Mouse (Mus musculus) testis, postnatal 14 days (tissue): Measurements from ENCODE around the gene Traf3ip1.
"Not testable (repeated sequence)": the region's sequence is repeated elsewhere in the genome, so short reads cannot be mapped to it uniquely, and the experiment has no call there.

ENCODE experiments used
- DNase-seq: peaks from one replicate; pipeline ENCODE4 v3.0.0; 2021; ENCODE audit warnings: low spot score

Traf3ip1 gene

GRCm38 (mm10) chr1:91465244-91465643 lies 29.2 kb upstream of the Traf3ip1 start:
- DNase-seq: no peak

- no peak for DNase-seq
Observed at GRCm38 (mm10) chr1:91466186-91466585, 28.3 kb upstream of the Traf3ip1 start.

- no peak for DNase-seq
Observed at GRCm38 (mm10) chr1:91469888-91470419, 24.5 kb upstream of the Traf3ip1 start.

- DNase-seq: not testable (repeated sequence)
Observed at GRCm38 (mm10) chr1:91478145-91478544, 16.3 kb upstream of the Traf3ip1 start.

- DNase-seq: no peak
Observed at GRCm38 (mm10) chr1:91478958-91479357, 15.5 kb upstream of the Traf3ip1 start.

GRCm38 (mm10) chr1:91482616-91483211 lies 11.7 kb upstream of the Traf3ip1 start:
- DNase-seq: no peak

- DNase-seq: peak; percentile 75
Observed at GRCm38 (mm10) chr1:91483304-91484010, 11.0 kb upstream of the Traf3ip1 start.

GRCm38 (mm10) chr1:91484011-91484346 lies 10.5 kb upstream of the Traf3ip1 start:
- DNase-seq: peak; percentile 67

- DNase-seq: no peak
Observed at GRCm38 (mm10) chr1:91485422-91485821, 9.0 kb upstream of the Traf3ip1 start.

- no peak for DNase-seq
Observed at GRCm38 (mm10) chr1:91486165-91486564, 8.3 kb upstream of the Traf3ip1 start.

- DNase-seq: no peak
Observed at GRCm38 (mm10) chr1:91490322-91490721, 4.1 kb upstream of the Traf3ip1 start.

- no peak for DNase-seq
Observed at GRCm38 (mm10) chr1:91492740-91493139, 1.7 kb upstream of the Traf3ip1 start.

- no peak for DNase-seq
Observed at GRCm38 (mm10) chr1:91493938-91494337, 509 bp upstream of the Traf3ip1 start.

GRCm38 (mm10) chr1:91495321-91495720 lies 874 bp downstream of the Traf3ip1 start:
- DNase-seq: no peak

- no peak for DNase-seq
Observed at GRCm38 (mm10) chr1:91498579-91498978, 4.1 kb downstream of the Traf3ip1 start.

- DNase-seq: no peak
Observed at GRCm38 (mm10) chr1:91504615-91505014, 10.2 kb downstream of the Traf3ip1 start.

- no peak for DNase-seq
Observed at GRCm38 (mm10) chr1:91514916-91515315, 20.5 kb downstream of the Traf3ip1 start.

GRCm38 (mm10) chr1:91515642-91516041 lies 21.2 kb downstream of the Traf3ip1 start:
- DNase-seq: no peak

GRCm38 (mm10) chr1:91523759-91524158 lies 29.3 kb downstream of the Traf3ip1 start:
- DNase-seq: no peak

GRCm38 (mm10) chr1:91525838-91526237 lies 31.4 kb downstream of the Traf3ip1 start:
- DNase-seq: no peak

GRCm38 (mm10) chr1:91530166-91530565 lies 35.7 kb downstream of the Traf3ip1 start:
- DNase-seq: no peak

GRCm38 (mm10) chr1:91532243-91532642 lies 37.8 kb downstream of the Traf3ip1 start:
- no peak for DNase-seq

- no peak for DNase-seq
Observed at GRCm38 (mm10) chr1:91532892-91533291, 38.4 kb downstream of the Traf3ip1 start.

- no peak for DNase-seq
Observed at GRCm38 (mm10) chr1:91533483-91533882, 39.0 kb downstream of the Traf3ip1 start.
